Mouse (Mus musculus): ENCODE data around the gene Tesk2. TPM values are rescaled to one million over a fixed set of nuclear protein-coding genes. Genes with fewer than 3 reads are reported as not detected.
"Not testable (repeated sequence)": the region's sequence is repeated elsewhere in the genome, so short reads cannot be mapped to it uniquely, and the experiment has no call there.

Tesk2 gene
- total RNA-seq, 2 experiments from 2014 or later = 4.8 to 5.4 TPM

DNA sequence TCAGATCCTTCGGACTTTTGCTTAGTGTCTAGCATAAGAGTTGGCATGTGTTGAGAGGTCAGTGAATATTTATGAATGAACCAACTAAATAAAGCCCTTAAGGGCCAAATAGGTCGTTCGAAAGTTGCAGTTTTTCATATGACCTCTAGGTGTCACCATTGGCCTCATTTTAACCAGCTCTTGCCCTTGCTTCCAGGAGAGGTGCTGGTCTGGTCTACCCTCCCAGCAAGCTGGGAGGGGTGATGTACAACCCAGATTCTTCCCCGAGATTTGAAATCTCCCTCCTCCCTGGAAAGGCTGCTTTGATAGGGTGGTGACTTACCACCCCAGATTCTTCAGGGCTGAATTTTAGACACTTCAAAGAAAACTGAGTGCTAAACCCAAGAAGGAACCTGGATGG, 107.1 kb downstream of the Tesk2 start:
- DNase-seq (ENCODE audit: low spot score in 2 of 2) = no peak
- intact Hi-C loops (cut with DNase I) = loop anchor here (5.0 to 10.0 kb wide), 2 partner anchors 49 to 297 kb away; partner anchors contain the start of genes Btbd19, Tctex1d4 and Zswim5

DNA sequence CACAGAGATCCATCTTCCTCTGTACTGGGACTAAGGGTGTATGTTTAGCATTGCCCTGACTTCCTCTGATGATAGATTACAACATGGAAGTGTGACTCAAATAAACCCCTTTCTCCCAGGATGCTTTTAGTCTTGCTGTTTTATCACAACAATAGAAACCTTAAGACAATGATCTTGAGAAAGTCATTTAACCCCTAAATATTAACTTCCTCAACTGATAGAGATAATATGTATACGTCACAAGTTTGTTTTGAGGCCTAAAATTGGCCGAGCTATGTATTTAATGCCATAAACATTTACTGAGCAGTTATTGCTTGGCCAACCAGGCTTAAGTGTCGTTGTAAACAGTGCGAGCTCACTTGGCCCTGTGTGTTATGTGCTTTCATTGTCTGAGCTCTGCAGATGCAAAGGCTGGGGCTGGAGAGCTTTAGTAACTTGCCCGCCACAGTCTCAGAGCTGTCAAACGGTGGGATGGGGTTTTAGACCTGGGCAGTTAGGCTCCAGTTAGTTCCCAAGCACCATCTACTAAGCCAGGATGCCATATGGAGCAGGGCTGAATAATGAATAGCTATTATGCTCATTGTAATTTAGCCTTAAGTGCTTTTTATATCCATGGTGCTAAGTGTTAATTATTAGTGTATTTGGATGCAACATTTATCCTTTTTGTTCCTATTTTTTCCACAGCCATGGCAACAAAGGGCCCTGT, 108.8 kb downstream of the Tesk2 start:
- intact Hi-C loops (cut with DNase I) = loop anchor here (5.0 to 10.0 kb wide), 2 partner anchors 48 to 295 kb away; partner anchors contain the start of genes Btbd19, Tctex1d4 and Zswim5
- no peak for DNase-seq (ENCODE audit: low spot score in 2 of 2)

DNA sequence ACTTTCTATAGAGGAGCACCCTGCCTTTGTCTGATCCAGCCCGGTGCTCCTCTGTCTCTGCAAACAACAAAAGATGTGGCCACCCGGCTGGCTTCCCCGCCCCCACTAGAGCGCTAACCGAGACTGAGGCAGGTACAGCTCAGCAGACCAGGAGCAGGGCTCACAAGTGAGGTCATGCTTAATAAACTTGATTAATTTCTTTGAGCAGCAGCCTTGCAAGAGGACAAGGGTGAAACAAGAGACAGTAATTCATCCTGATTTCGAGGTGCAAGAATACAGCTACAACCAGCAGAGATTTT, 109.3 kb downstream of the Tesk2 start:
- intact Hi-C loops (cut with DNase I) = no loop called here

DNA sequence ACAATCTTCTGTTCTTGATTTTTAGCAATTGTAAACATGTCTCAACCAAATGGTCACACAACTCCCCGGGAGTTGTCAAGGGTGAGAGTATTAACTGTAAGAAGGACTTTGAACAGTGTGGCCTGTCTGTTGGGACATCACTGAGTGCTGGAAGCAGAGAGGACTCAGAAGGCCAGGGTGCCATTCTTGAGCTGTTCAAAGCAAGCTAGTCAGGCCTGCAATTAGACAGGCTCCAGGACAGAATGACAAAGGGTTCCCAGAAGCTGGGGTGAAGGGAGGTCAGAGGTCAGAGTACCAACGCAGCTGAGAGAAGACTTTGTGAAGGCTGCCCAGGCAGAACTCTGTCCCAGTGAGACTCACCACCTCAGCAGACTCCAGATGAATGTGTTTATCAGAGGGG, 118.3 kb downstream of the Tesk2 start:
- intact Hi-C loops (cut with DNase I) = no loop called here
- no peak for DNase-seq (ENCODE audit: low spot score in 2 of 2)

More for the DNA sequence above, 109.3 kb downstream of the Tesk2 start:
- DNase-seq (ENCODE audit: low spot score in 2 of 2) = no peak

DNA sequence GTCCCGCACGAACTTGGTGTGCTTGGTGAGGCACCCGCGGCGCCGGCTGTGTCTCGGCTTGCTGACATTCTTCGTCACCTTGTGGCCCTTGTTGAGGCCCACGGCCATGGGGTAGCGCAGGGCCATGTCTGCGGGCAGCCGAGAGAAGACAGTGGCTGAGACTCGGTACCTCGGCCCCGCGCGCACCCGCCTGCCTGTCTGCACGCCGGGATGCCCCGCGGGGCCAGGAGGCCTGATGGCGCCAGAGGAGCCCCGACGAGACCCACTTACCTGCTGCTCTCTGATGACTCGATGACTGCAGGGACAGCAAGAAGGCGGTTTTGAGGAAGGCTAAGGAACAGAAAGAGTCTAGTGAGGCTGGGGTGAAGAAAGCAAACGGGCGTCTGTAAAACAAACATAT, 119.3 kb downstream of the Tesk2 start:
- DNase-seq (ENCODE audit: low spot score in 2 of 2); intact Hi-C loops (cut with DNase I): not testable (repeated sequence)

DNA sequence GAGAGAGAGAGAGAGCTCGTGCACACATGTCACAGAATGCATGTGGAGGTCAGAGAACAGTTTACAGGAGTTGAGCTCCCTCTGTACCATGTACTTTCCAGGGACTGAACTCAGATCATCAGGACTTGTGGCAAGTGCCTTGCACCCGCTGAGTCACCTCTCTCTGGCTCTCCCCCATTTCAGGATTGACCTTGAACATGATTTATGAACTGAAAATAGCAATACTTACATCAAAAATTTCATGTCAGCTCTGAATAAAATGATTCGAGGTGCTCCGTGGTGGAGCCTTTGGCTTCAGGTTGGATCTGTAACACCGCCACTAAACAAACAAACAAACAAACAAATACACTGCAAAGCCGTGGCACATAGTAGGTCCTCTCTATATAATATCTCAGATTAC, 120.1 kb downstream of the Tesk2 start:
- intact Hi-C loops (cut with DNase I) = no loop called here
- DNase-seq (ENCODE audit: low spot score in 2 of 2) = no peak

DNA sequence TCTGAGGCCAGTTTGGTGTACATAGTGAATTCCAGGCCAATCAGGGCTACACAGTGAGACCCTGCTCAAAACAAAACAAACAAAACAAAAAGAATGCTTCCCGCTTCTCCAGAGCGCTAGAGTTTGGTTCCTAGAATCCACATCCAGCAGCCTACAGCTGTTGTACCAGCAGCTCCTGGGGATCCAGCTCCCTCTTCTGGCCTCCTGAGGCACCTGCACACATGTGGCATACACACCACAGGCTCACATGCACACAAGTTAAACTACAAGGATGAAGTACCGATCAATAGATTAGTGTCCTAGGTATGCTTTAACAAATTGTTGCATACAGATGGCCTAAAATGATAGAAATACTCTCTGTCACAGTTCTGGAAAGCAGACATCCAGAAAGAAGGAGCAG, 123.6 kb downstream of the Tesk2 start:
- no peak for DNase-seq (ENCODE audit: low spot score in 2 of 2)
- intact Hi-C loops (cut with DNase I) = no loop called here

DNA sequence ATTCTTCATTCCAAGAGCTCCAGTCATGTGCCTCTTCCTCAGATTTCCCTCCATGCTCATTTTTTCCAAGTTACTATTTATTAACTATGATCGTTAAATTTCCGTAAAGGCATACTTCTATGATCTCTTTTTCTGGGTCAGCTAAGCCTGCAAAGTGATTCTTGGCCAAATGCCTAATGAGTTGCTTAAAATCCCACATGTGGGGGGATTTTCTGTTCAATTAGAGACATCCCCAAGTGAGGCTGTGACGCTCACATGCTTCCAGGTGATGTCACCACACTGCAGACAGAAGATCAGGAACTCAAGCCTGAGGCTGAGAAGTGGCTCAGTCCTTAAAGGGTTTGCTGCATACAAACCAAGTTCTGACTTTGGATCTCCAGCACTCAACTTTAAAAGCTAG, 129.2 kb downstream of the Tesk2 start:
- intact Hi-C loops (cut with DNase I) = no loop called here
- no peak for DNase-seq (ENCODE audit: low spot score in 2 of 2)

DNA sequence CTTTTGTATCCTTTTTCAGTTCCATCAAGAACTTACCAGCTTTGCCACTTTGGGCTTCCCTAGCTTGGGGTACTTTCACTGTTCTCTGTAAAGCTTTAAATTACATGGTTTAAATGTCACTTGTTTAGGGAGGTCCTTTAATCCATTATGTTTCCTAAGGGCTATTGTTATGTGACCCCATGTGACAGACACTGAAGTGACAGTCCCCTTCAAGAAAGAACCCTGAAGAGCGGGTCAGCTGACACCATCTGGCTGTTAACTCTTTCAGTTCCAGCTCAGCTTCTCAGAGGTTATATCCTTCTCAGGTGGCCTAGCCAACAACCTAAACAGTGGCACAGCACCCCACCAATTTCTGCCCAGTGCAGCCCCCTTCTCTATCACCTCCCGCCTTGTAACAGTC, 133.5 kb downstream of the Tesk2 start:
- intact Hi-C loops (cut with DNase I) = no loop called here
- DNase-seq (ENCODE audit: low spot score in 2 of 2) = no peak

Other genes with a start within 250 kb of the Tesk2 start
- gene Ipp, start 213.4 kb upstream of the Tesk2 start, total RNA-seq (2021) = 10 to 100 TPM; 18.4 to 21.6 TPM
- gene Tmem69, start 165.0 kb upstream of the Tesk2 start, total RNA-seq (2021) = 10 to 100 TPM in 1 of 2 experiments, 1 to 10 TPM in 1; 8.8 to 10.1 TPM
- 10 to 100 TPM; 35.7 to 43.6 TPM for gene Gpbp1l1, start 163.3 kb upstream of the Tesk2 start, total RNA-seq (2021)
- gene Ccdc17, start 124.3 kb upstream of the Tesk2 start, total RNA-seq (2021) = 1 to 10 TPM; 5.3 to 6.3 TPM
- 10 to 100 TPM; 26.9 to 34.8 TPM for gene Nasp, start 93.0 kb upstream of the Tesk2 start, total RNA-seq (2021)
- gene Akr1a1, start 69.3 kb upstream of the Tesk2 start, total RNA-seq (2021) = 100 to 1,000 TPM; 380 to 465 TPM
- 100 to 1,000 TPM; 135 to 160 TPM for gene Prdx1, start 35.4 kb upstream of the Tesk2 start, total RNA-seq (2021)
- 10 to 100 TPM; 17.5 TPM for gene Mmachc, start 12.5 kb upstream of the Tesk2 start, total RNA-seq (2021)
- 1 to 10 TPM; 4.6 to 5.1 TPM for gene Ccdc163, start 12.4 kb upstream of the Tesk2 start, total RNA-seq (2021)
- gene Toe1, start 86.7 kb downstream of the Tesk2 start, total RNA-seq (2021) = 10 to 100 TPM; 10.7 to 12.1 TPM
- gene Mutyh, start 86.8 kb downstream of the Tesk2 start, total RNA-seq (2021) = 1 to 10 TPM; 1.6 to 3.0 TPM
- 1 to 10 TPM in 1 of 2 experiments, under 1 TPM in 1; 0.72 to 1.1 TPM for gene Hpdl, start 100.8 kb downstream of the Tesk2 start, total RNA-seq (2021)
- gene Zswim5, start 156.4 kb downstream of the Tesk2 start, total RNA-seq (2021) = 10 to 100 TPM in 1 of 2 experiments, 1 to 10 TPM in 1; 8.9 to 10.2 TPM